Mouse (Mus musculus) G1E (cell line): ENCODE measurements around the gene Lman1l.

Experiments used
- CTCF ChIP-seq: IDR thresholded peaks from 2 replicates; pipeline ENCODE4 v1.5.1; 2012; ENCODE audit warnings: low read depth, low read length, inconsistent platforms, mixed read lengths
- GATA1 ChIP-seq: IDR thresholded peaks from 2 replicates; pipeline ENCODE4 v1.6.1; 2012; ENCODE audit warnings: borderline replicate concordance, low read length, inconsistent platforms, mixed read lengths
- POLR2AphosphoS5 ChIP-seq: IDR thresholded peaks from 2 replicates; pipeline ENCODE4 v1.6.1; 2012; ENCODE audit warnings: low read depth, low read length, inconsistent platforms; ENCODE audit not compliant: insufficient replicate concordance
- TAL1 ChIP-seq: conservative IDR thresholded peaks from 2 replicates; pipeline ENCODE4 v1.6.1; 2012; ENCODE audit warnings: low read depth, low read length, inconsistent platforms, mixed read lengths

DNA sequence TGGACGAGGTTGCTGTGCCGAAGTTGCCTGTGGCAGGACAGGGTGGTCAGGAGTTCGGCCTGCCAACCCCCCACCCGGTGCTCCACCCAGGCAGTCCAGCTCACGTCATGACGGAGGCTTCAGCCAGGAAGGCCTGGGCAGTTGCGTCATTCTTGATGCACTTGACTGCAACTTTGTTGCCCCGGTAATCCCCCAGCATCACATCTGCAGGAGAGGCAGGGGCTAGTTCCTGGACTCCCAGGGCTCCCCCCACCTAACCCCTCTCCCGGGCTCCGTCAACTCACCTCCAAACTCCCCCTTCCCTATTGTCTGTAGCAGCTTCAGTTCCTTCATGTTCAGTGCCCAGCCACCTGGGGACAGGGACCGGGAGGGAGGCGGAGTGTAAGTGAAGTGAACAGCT lies 8.1 kb upstream of the Lman1l start:
- no peak for TF ChIP-seq GATA1
- no peak for TF ChIP-seq TAL1
- no peak for TF ChIP-seq CTCF
- TF ChIP-seq POLR2AphosphoS5 = no peak
